Mouse (Mus musculus) stomach, embryonic 16.5 days (tissue): Measurements from ENCODE around the gene Ccdc157. TPM values are rescaled to one million over a fixed set of nuclear protein-coding genes. Genes with fewer than 3 reads are reported as not detected.
"Not testable (repeated sequence)": the region's sequence is repeated elsewhere in the genome, so short reads cannot be mapped to it uniquely, and the experiment has no call there.

ENCODE experiments used
- ATAC-seq: fragments of 200-750 bp; cut with Nextera tagmentation; 2 replicates; pipeline ENCODE4 v1.8.0; 2017; ENCODE audit warnings: moderate number of reproducible peaks, moderate TSS enrichment; ENCODE audit not compliant: insufficient read depth, low FRiP score
- H3K27ac ChIP-seq: fragments of 300-500 bp; sonication (generic); 2 replicates; pipeline ENCODE4 v1.5.1; 2014; ENCODE audit warnings: low read length
- H3K27me3 ChIP-seq: fragments of 300-500 bp; sonication (generic); 2 replicates; pipeline ENCODE4 v1.6.1; 2014; ENCODE audit warnings: low read length, control low read depth, mixed read lengths; ENCODE audit not compliant: control insufficient read depth, insufficient read depth
- H3K36me3 ChIP-seq: fragments of 300-500 bp; sonication (generic); 2 replicates; pipeline ENCODE4 v1.6.1; 2014; ENCODE audit warnings: low read length; ENCODE audit not compliant: control insufficient read depth, insufficient read depth
- H3K4me1 ChIP-seq: fragments of 300-500 bp; sonication (generic); 2 replicates; pipeline ENCODE4 v1.6.1; 2014; ENCODE audit warnings: low read length, control low read depth, mixed read lengths; ENCODE audit not compliant: control insufficient read depth, insufficient read depth
- H3K4me2 ChIP-seq: fragments of 300-500 bp; sonication (generic); 2 replicates; pipeline ENCODE4 v1.6.1; 2014; ENCODE audit warnings: low read depth, low read length, mixed read lengths
- H3K4me3 ChIP-seq: fragments of 300-500 bp; sonication (generic); replicated peaks from 2 replicates; pipeline ENCODE4 v1.5.1; 2014; ENCODE audit warnings: mild to moderate bottlenecking, low read length
- H3K9ac ChIP-seq: fragments of 300-500 bp; sonication (generic); 2 replicates; pipeline ENCODE4 v1.6.1; 2014; ENCODE audit warnings: low read length
- H3K9me3 ChIP-seq: fragments of 300-500 bp; sonication (generic); replicated peaks from 2 replicates; pipeline ENCODE4 v1.6.1; 2016; ENCODE audit warnings: low read length, control low read depth; ENCODE audit not compliant: control insufficient read depth
- WGBS: fragments of 180-500 bp; shearing (Covaris S2); extraction: QIAGEN DNeasy Blood & Tissue Kit; methylation state at CpG from one replicate; pipeline ENCODE4 v1.1.7; 2014; 5-methylcytosine and 5-hydroxymethylcytosine counted together
- polyA plus RNA-seq: library from polyadenylated mRNA; unstranded; fragments of >200 nt; fragmentation: Nextera tagmentation; extraction: Ambion mirVana; gene quantifications from 2 replicates; pipeline ENCODE4 v1.2.1, GENCODE M21; 2015

Ccdc157 gene
- polyA plus RNA-seq, 1 experiment from 2014 or later = 5.7 TPM

- H3K27me3 ChIP-seq = no peaks in the 10 kb centered on the region
- H3K36me3 ChIP-seq = peaks cover 5% of the 10 kb centered on the region; the same call in 1 of the 2 replicates
- no peak overlapping the region for H3K4me2 ChIP-seq
- WGBS = 88% methylated on average over 21 of the region's 21 CpGs
- H3K4me1 ChIP-seq = no peaks in the 10 kb centered on the region
- H3K27ac ChIP-seq = no peak overlapping the region
- no peak overlapping the region for H3K4me3 ChIP-seq
- no peak overlapping the region for H3K9ac ChIP-seq
- H3K9me3 ChIP-seq = no peaks in the 10 kb centered on the region
- ATAC-seq = no peak
Observed at GRCm38 (mm10) chr11:4143281-4144062, 16.6 kb downstream of the Ccdc157 start.

DNA sequence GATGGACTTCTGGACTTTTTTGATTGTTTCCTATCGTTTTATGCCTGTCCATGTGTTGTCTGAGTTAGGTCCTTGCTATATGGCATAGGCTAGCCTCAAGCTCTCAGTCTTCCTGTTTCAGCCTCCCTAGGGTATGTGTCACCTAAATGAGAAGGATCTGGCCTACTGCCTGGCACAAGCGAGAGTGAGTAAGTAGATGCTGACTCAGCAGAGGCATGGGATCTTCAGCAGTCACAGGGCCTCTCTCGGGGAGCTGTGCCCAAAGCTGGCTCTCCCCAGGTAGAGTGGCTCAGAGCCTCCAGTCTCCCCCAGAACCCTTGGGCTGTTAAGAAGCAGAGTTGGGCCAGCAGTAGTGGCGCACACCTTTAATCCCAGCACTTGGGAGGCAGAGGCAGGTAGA, 17.7 kb downstream of the Ccdc157 start:
- H3K36me3 ChIP-seq = peaks cover 5% of the 10 kb centered on the region; the same call in 1 of the 2 replicates
- ATAC-seq = no peak
- H3K27me3 ChIP-seq = no peaks in the 10 kb centered on the region
- H3K4me3 ChIP-seq = no peak overlapping the region
- 91% methylated on average over 4 of the region's 4 CpGs for WGBS
- H3K4me2 ChIP-seq = no peak overlapping the region
- no peak overlapping the region for H3K9ac ChIP-seq
- no peak overlapping the region for H3K27ac ChIP-seq
- H3K4me1 ChIP-seq = no peaks in the 10 kb centered on the region
- no peaks in the 10 kb centered on the region for H3K9me3 ChIP-seq

DNA sequence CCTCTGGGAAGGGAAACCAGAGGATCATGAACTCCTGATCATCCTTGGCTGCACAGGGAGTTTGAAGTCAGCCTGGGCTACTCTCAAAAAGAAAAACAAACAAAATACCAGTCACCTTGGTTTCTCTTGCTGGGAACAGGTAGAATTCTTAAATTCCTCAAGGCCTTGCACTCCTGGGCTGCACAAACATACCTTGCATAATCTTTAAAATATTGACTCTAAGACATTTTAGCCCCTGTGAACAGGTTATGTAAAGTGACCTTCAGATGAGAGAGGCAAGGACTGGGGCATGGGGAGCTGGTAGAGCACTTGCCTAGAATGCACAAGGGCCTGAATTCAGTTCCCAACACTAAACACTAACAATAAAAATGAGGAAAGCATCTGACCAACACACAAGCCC, 18.6 kb downstream of the Ccdc157 start:
- H3K9ac ChIP-seq = no peak overlapping the region
- H3K36me3 ChIP-seq = peaks cover 5% of the 10 kb centered on the region; the same call in 1 of the 2 replicates
- H3K27me3 ChIP-seq = no peaks in the 10 kb centered on the region
- H3K9me3 ChIP-seq = no peaks in the 10 kb centered on the region
- no peak for ATAC-seq
- no peak overlapping the region for H3K27ac ChIP-seq
- peaks cover under 1% of the 10 kb centered on the region; the same call in 1 of the 2 replicates for H3K4me1 ChIP-seq
- H3K4me3 ChIP-seq = no peak overlapping the region
- no peak overlapping the region for H3K4me2 ChIP-seq

DNA sequence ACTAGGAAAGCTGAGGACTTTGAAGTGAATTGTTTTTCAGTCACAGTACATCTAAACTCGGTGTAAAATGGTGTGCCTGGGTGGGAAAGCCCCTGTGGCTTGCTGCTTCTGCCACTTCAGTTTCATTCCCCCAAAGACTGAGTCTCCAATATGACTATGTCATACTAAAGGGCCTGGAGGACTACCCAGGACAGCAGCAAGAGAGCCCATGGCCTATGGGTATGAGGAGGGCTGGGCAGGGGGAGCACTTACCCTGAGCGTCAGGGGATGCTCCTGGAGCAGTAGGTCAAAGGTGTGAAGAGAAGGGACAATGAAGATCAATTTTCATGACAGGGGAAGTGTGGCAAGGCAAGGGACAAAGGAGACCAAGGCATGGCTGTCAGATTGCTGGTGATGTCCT, 21.1 kb downstream of the Ccdc157 start:
- Histone ChIP-seq H3K4me3 (no peak overlapping the region), H3K36me3 (peaks cover 5% of the 10 kb centered on the region; the same call in 1 of the 2 replicates), H3K9me3 (no peaks in the 10 kb centered on the region), H3K27ac (no peak overlapping the region), H3K4me2 (no peak overlapping the region), H3K27me3 (no peaks in the 10 kb centered on the region), H3K4me1 (peaks cover 10% of the 10 kb centered on the region), H3K9ac (no peak overlapping the region)
- WGBS = 69% methylated on average over 2 of the region's 2 CpGs
- ATAC-seq = no peak

GRCm38 (mm10) chr11:4134986-4135935, 24.8 kb downstream of the Ccdc157 start, which contains the start of gene Rnf215:
TSS of gene Rnf215 (plus strand) at chr11:4135202.
- Histone ChIP-seq H3K4me2 (peak within 1 kb of the TSS; percentile 94), H3K4me3 (peak within 1 kb of the TSS; percentile 91), H3K9me3 (no peaks in the 10 kb centered on the region), H3K27ac (peak within 1 kb of the TSS; percentile 67; the same call in 1 of the 2 replicates), H3K4me1 (peaks cover 10% of the 10 kb centered on the region), H3K27me3 (no peaks in the 10 kb centered on the region), H3K9ac (peak within 1 kb of the TSS; percentile 99), H3K36me3 (no peaks in the 10 kb centered on the region)
- WGBS = 2% methylated on average over 64 of the region's 66 CpGs
- peak; percentile 96 for ATAC-seq

GRCm38 (mm10) chr11:4134400-4134799, 25.7 kb downstream of the Ccdc157 start:
- no peaks in the 10 kb centered on the region for H3K9me3 ChIP-seq
- peaks cover 10% of the 10 kb centered on the region for H3K4me1 ChIP-seq
- WGBS = 56% methylated on average over 6 of the region's 6 CpGs
- no peak overlapping the region for H3K27ac ChIP-seq
- H3K4me2 ChIP-seq = no peak overlapping the region
- no peak overlapping the region for H3K4me3 ChIP-seq
- no peaks in the 10 kb centered on the region for H3K27me3 ChIP-seq
- no peak for ATAC-seq
- no peaks in the 10 kb centered on the region for H3K36me3 ChIP-seq
- no peak overlapping the region for H3K9ac ChIP-seq

DNA sequence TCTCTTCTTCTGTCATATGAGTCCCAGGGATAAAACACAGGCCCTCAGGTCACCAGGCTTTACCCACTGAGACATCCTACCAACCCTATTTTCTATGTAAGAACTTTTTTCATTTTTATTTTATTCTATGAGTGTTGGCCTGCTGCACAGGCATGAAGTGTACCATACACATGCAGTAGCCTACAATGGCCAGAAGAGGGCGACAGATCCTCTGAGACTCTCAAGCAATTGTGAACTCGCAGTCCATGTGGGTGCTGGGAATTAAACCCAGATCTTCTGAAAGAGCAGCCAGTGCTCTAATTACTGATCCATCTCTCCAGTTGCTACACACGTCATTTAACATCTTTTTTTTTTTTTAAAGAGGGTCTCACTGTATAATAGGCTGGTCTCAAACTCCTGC, 26.6 kb downstream of the Ccdc157 start:
- Histone ChIP-seq H3K27me3 (no peaks in the 10 kb centered on the region), H3K36me3 (no peaks in the 10 kb centered on the region), H3K9ac (no peak overlapping the region), H3K4me2 (no peak overlapping the region), H3K4me1 (peaks cover 10% of the 10 kb centered on the region), H3K27ac (no peak overlapping the region), H3K9me3 (no peaks in the 10 kb centered on the region), H3K4me3 (no peak overlapping the region)
- 51% methylated on average over 3 of the region's 3 CpGs for WGBS
- no peak for ATAC-seq

DNA sequence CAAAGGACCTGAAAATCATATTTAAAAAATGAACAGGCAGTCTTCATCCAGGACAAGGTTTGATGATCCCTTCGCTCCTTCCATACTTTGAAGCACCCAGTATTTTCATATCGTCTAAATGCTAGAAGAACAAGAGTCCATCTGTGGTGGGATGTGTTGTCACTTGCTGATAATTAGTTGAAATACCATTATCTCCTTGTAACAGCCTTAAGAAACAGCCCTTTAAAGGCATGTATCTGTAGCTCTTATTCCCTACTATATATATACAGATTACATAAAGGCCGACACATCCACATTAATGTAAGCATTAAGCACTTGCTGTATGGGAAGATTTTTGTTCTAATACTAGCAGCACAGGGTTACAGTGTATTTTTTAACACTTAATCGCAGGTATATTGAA, 31.6 kb downstream of the Ccdc157 start:
- H3K36me3 ChIP-seq, H3K4me1 ChIP-seq, ATAC-seq, H3K4me3 ChIP-seq, H3K4me2 ChIP-seq, H3K27ac ChIP-seq, H3K9ac ChIP-seq, H3K27me3 ChIP-seq, H3K9me3 ChIP-seq: not testable (repeated sequence)
- WGBS = 85% methylated on average over 4 of the region's 4 CpGs

GRCm38 (mm10) chr11:4127059-4127458, 33.0 kb downstream of the Ccdc157 start:
- peaks cover 9% of the 10 kb centered on the region; the same call in 1 of the 2 replicates for H3K9me3 ChIP-seq
- no peaks in the 10 kb centered on the region for H3K27me3 ChIP-seq
- no peaks in the 10 kb centered on the region for H3K4me1 ChIP-seq
- H3K4me2 ChIP-seq = no peak overlapping the region
- no peak overlapping the region for H3K4me3 ChIP-seq
- ATAC-seq = no peak
- H3K9ac ChIP-seq = no peak overlapping the region
- H3K36me3 ChIP-seq = no peaks in the 10 kb centered on the region
- no peak overlapping the region for H3K27ac ChIP-seq
- WGBS = 81% methylated on average over 1 of the region's 1 CpGs
